Mouse (Mus musculus): ENCODE measurements at regions not wholly inside any gene's neighbourhood (a gene's known extent, or its start where the extent isn't known, plus 50 kb on each side); places are given as distances from the start of the nearest gene placed in this dataset.

GRCm38 (mm10) chr1:169049846-169050245 lies 481.4 kb downstream of the Nuf2 start:
- no peak overlapping the region for H3K4me3 ChIP-seq (ENCODE audit: insufficient read depth, low read length)
- no peak for TF ChIP-seq CTCF (IDR thresholded peaks at IDR 0.05; ENCODE audit: extremely low read depth, insufficient read depth, low read length)
- TF ChIP-seq POLR2A (IDR thresholded peaks at IDR 0.05; ENCODE audit: extremely low read depth, insufficient read depth, low read length) = no peak
- no peak overlapping the region for H3K27ac ChIP-seq (ENCODE audit: insufficient read depth, low read length)
- no peaks in the 10 kb centered on the region for H3K4me1 ChIP-seq (ENCODE audit: control insufficient read depth, insufficient read depth, low read length)

- Histone ChIP-seq H3K4me1 (ENCODE audit: control insufficient read depth, insufficient read depth, low read length) (no peaks in the 10 kb centered on the region), H3K27ac (ENCODE audit: insufficient read depth, low read length) (no peak overlapping the region), H3K4me3 (ENCODE audit: insufficient read depth, low read length) (no peak overlapping the region)
- no peak for TF ChIP-seq POLR2A (IDR thresholded peaks at IDR 0.05; ENCODE audit: extremely low read depth, insufficient read depth, low read length)
- no peak for TF ChIP-seq CTCF (IDR thresholded peaks at IDR 0.05; ENCODE audit: extremely low read depth, insufficient read depth, low read length)
Observed at GRCm38 (mm10) chr1:169046791-169047525, 484.3 kb downstream of the Nuf2 start.

- H3K27ac ChIP-seq (ENCODE audit: insufficient read depth, low read length) = no peak overlapping the region
- H3K4me3 ChIP-seq (ENCODE audit: insufficient read depth, low read length) = no peak overlapping the region
- TF ChIP-seq POLR2A (IDR thresholded peaks at IDR 0.05; ENCODE audit: extremely low read depth, insufficient read depth, low read length) = no peak
- no peak for TF ChIP-seq CTCF (IDR thresholded peaks at IDR 0.05; ENCODE audit: extremely low read depth, insufficient read depth, low read length)
- no peaks in the 10 kb centered on the region for H3K4me1 ChIP-seq (ENCODE audit: control insufficient read depth, insufficient read depth, low read length)
Observed at GRCm38 (mm10) chr1:169033517-169033916, 497.7 kb downstream of the Nuf2 start.

- no peak overlapping the region for H3K4me3 ChIP-seq (ENCODE audit: insufficient read depth, low read length)
- no peaks in the 10 kb centered on the region for H3K4me1 ChIP-seq (ENCODE audit: control insufficient read depth, insufficient read depth, low read length)
- no peak for TF ChIP-seq CTCF (IDR thresholded peaks at IDR 0.05; ENCODE audit: extremely low read depth, insufficient read depth, low read length)
- TF ChIP-seq POLR2A (IDR thresholded peaks at IDR 0.05; ENCODE audit: extremely low read depth, insufficient read depth, low read length) = no peak
- no peak overlapping the region for H3K27ac ChIP-seq (ENCODE audit: insufficient read depth, low read length)
Observed at GRCm38 (mm10) chr1:169031849-169032542, 499.3 kb downstream of the Nuf2 start.

GRCm38 (mm10) chr1:169027706-169028105 lies 503.6 kb downstream of the Nuf2 start:
- no peaks in the 10 kb centered on the region for H3K4me1 ChIP-seq (ENCODE audit: control insufficient read depth, insufficient read depth, low read length)
- no peak overlapping the region for H3K27ac ChIP-seq (ENCODE audit: insufficient read depth, low read length)
- no peak overlapping the region for H3K4me3 ChIP-seq (ENCODE audit: insufficient read depth, low read length)
- TF ChIP-seq POLR2A (IDR thresholded peaks at IDR 0.05; ENCODE audit: extremely low read depth, insufficient read depth, low read length) = no peak
- no peak for TF ChIP-seq CTCF (IDR thresholded peaks at IDR 0.05; ENCODE audit: extremely low read depth, insufficient read depth, low read length)

- no peak overlapping the region for H3K4me3 ChIP-seq (ENCODE audit: insufficient read depth, low read length)
- no peak for TF ChIP-seq POLR2A (IDR thresholded peaks at IDR 0.05; ENCODE audit: extremely low read depth, insufficient read depth, low read length)
- no peak for TF ChIP-seq CTCF (IDR thresholded peaks at IDR 0.05; ENCODE audit: extremely low read depth, insufficient read depth, low read length)
- no peaks in the 10 kb centered on the region for H3K4me1 ChIP-seq (ENCODE audit: control insufficient read depth, insufficient read depth, low read length)
- H3K27ac ChIP-seq (ENCODE audit: insufficient read depth, low read length) = no peak overlapping the region
Observed at GRCm38 (mm10) chr1:169027241-169027640, 504.0 kb downstream of the Nuf2 start.

GRCm38 (mm10) chr1:169024531-169024930 lies 506.7 kb downstream of the Nuf2 start:
- Histone ChIP-seq H3K4me1 (ENCODE audit: control insufficient read depth, insufficient read depth, low read length) (no peaks in the 10 kb centered on the region), H3K27ac (ENCODE audit: insufficient read depth, low read length) (no peak overlapping the region), H3K4me3 (ENCODE audit: insufficient read depth, low read length) (no peak overlapping the region)
- no peak for TF ChIP-seq CTCF (IDR thresholded peaks at IDR 0.05; ENCODE audit: extremely low read depth, insufficient read depth, low read length)
- no peak for TF ChIP-seq POLR2A (IDR thresholded peaks at IDR 0.05; ENCODE audit: extremely low read depth, insufficient read depth, low read length)

GRCm38 (mm10) chr1:168991506-168992244 lies 539.6 kb downstream of the Nuf2 start:
- Histone ChIP-seq H3K4me3 (ENCODE audit: insufficient read depth, low read length) (no peak overlapping the region), H3K27ac (ENCODE audit: insufficient read depth, low read length) (no peak overlapping the region), H3K4me1 (ENCODE audit: control insufficient read depth, insufficient read depth, low read length) (0 out of 2 replicates have a peak, but pooled peaks cover 2% of the 10 kb centered on the region)
- TF ChIP-seq POLR2A (IDR thresholded peaks at IDR 0.05; ENCODE audit: extremely low read depth, insufficient read depth, low read length) = no peak
- TF ChIP-seq CTCF (IDR thresholded peaks at IDR 0.05; ENCODE audit: extremely low read depth, insufficient read depth, low read length) = no peak

GRCm38 (mm10) chr1:168975037-168975698 lies 543.1 kb upstream of the Pbx1 start:
- no peaks in the 10 kb centered on the region for H3K4me1 ChIP-seq (ENCODE audit: control insufficient read depth, insufficient read depth, low read length)
- H3K27ac ChIP-seq (ENCODE audit: insufficient read depth, low read length) = no peak overlapping the region
- no peak overlapping the region for H3K4me3 ChIP-seq (ENCODE audit: insufficient read depth, low read length)
- TF ChIP-seq POLR2A (IDR thresholded peaks at IDR 0.05; ENCODE audit: extremely low read depth, insufficient read depth, low read length) (no peak), CTCF (IDR thresholded peaks at IDR 0.05; ENCODE audit: extremely low read depth, insufficient read depth, low read length) (no peak)
